Mouse (Mus musculus): ENCODE data around the gene Mipol1. TPM values are rescaled to one million over a fixed set of nuclear protein-coding genes. Genes with fewer than 3 reads are reported as not detected.

The Mipol1 gene
- polyA plus RNA-seq (2014; fragmentation: Nextera tagmentation; extraction: Ambion mirVana), result 5.8 and 6.2 TPM in 2 replicates

- Histone ChIP-seq H3K4me1 (ENCODE audit: control insufficient read depth, insufficient read depth, low read length) (peaks cover 5% of the 10 kb centered on the region; the same call in 1 of the 2 replicates), H3K27me3 (ENCODE audit: control insufficient read depth, insufficient read depth, low read length) (no peaks in the 10 kb centered on the region), H3K4me3 (ENCODE audit: low read depth, low read length) (peak within 1 kb of the TSS; percentile 76), H3K9me3 (ENCODE audit: control insufficient read depth, low read length) (no peaks in the 10 kb centered on the region), H3K9ac (ENCODE audit: low read length) (peak within 1 kb of the TSS; percentile 91), H3K27ac (ENCODE audit: low read depth, low read length) (peak within 1 kb of the TSS; percentile 76), H3K4me2 (ENCODE audit: low read depth) (peak within 1 kb of the TSS; percentile 63), H3K36me3 (ENCODE audit: control insufficient read depth, insufficient read depth, low read length) (no peaks in the 10 kb centered on the region)
- 1% methylated on average over 50 of the region's 58 CpGs for WGBS
- ATAC-seq (ENCODE audit: insufficient read depth, low FRiP score, low TSS enrichment) (peak; percentile 95), DNase-seq (ENCODE audit: low spot score) (peak; percentile 97)
Observed at GRCm38 (mm10) chr12:57230192-57230706, at the start of gene Mipol1, which contains the start of gene Prps1l3. Gene Mipol1 (plus strand): TSS chr12:57230427. Gene Prps1l3 (plus strand): TSS chr12:57230412.

GRCm38 (mm10) chr12:57184401-57185147 is 45.7 kb upstream of the Mipol1 start:
- Histone ChIP-seq H3K4me3 (ENCODE audit: low read depth, low read length) (no peak overlapping the region), H3K4me1 (ENCODE audit: control insufficient read depth, insufficient read depth, low read length) (peaks cover 3% of the 10 kb centered on the region; the same call in 1 of the 2 replicates), H3K4me2 (ENCODE audit: low read depth) (no peak overlapping the region), H3K36me3 (ENCODE audit: control insufficient read depth, insufficient read depth, low read length) (no peaks in the 10 kb centered on the region), H3K9ac (ENCODE audit: low read length) (no peak overlapping the region), H3K27me3 (ENCODE audit: control insufficient read depth, insufficient read depth, low read length) (no peaks in the 10 kb centered on the region), H3K27ac (ENCODE audit: low read depth, low read length) (no peak overlapping the region), H3K9me3 (ENCODE audit: control insufficient read depth, low read length) (no peaks in the 10 kb centered on the region)
- DNase-seq (ENCODE audit: low spot score), result no peak
- no peak for ATAC-seq (ENCODE audit: insufficient read depth, low FRiP score, low TSS enrichment)
- WGBS, result 68% methylated on average over 2 of the region's 2 CpGs

- WGBS, result 0% methylated on average over 1 of the region's 1 CpGs
- H3K27ac ChIP-seq (ENCODE audit: low read depth, low read length), result no peak overlapping the region
- H3K9ac ChIP-seq (ENCODE audit: low read length), result no peak overlapping the region
- H3K4me2 ChIP-seq (ENCODE audit: low read depth), result no peak overlapping the region
- H3K36me3 ChIP-seq (ENCODE audit: control insufficient read depth, insufficient read depth, low read length), result no peaks in the 10 kb centered on the region
- DNase-seq (ENCODE audit: low spot score) (no peak), ATAC-seq (ENCODE audit: insufficient read depth, low FRiP score, low TSS enrichment) (no peak)
- H3K4me1 ChIP-seq (ENCODE audit: control insufficient read depth, insufficient read depth, low read length), result no peaks in the 10 kb centered on the region
- H3K9me3 ChIP-seq (ENCODE audit: control insufficient read depth, low read length), result no peaks in the 10 kb centered on the region
- H3K27me3 ChIP-seq (ENCODE audit: control insufficient read depth, insufficient read depth, low read length), result no peaks in the 10 kb centered on the region
- H3K4me3 ChIP-seq (ENCODE audit: low read depth, low read length), result no peak overlapping the region
Observed at GRCm38 (mm10) chr12:57185475-57185874, 44.8 kb upstream of the Mipol1 start.

- Histone ChIP-seq H3K27me3 (ENCODE audit: control insufficient read depth, insufficient read depth, low read length) (no peaks in the 10 kb centered on the region), H3K4me3 (ENCODE audit: low read depth, low read length) (no peak overlapping the region), H3K9ac (ENCODE audit: low read length) (no peak overlapping the region), H3K27ac (ENCODE audit: low read depth, low read length) (no peak overlapping the region), H3K36me3 (ENCODE audit: control insufficient read depth, insufficient read depth, low read length) (no peaks in the 10 kb centered on the region), H3K4me2 (ENCODE audit: low read depth) (no peak overlapping the region), H3K4me1 (ENCODE audit: control insufficient read depth, insufficient read depth, low read length) (no peaks in the 10 kb centered on the region), H3K9me3 (ENCODE audit: control insufficient read depth, low read length) (no peaks in the 10 kb centered on the region)
- DNase-seq (ENCODE audit: low spot score) (no peak), ATAC-seq (ENCODE audit: insufficient read depth, low FRiP score, low TSS enrichment) (no peak)
- WGBS, result 77% methylated on average over 2 of the region's 2 CpGs
Observed at GRCm38 (mm10) chr12:57186126-57186525, 44.1 kb upstream of the Mipol1 start.

- Histone ChIP-seq H3K9me3 (ENCODE audit: control insufficient read depth, low read length) (no peaks in the 10 kb centered on the region), H3K27ac (ENCODE audit: low read depth, low read length) (no peak overlapping the region), H3K4me2 (ENCODE audit: low read depth) (no peak overlapping the region), H3K4me1 (ENCODE audit: control insufficient read depth, insufficient read depth, low read length) (no peaks in the 10 kb centered on the region), H3K4me3 (ENCODE audit: low read depth, low read length) (no peak overlapping the region), H3K27me3 (ENCODE audit: control insufficient read depth, insufficient read depth, low read length) (no peaks in the 10 kb centered on the region), H3K9ac (ENCODE audit: low read length) (no peak overlapping the region), H3K36me3 (ENCODE audit: control insufficient read depth, insufficient read depth, low read length) (no peaks in the 10 kb centered on the region)
- ATAC-seq (ENCODE audit: insufficient read depth, low FRiP score, low TSS enrichment) (no peak), DNase-seq (ENCODE audit: low spot score) (no peak)
- 86% methylated on average over 4 of the region's 4 CpGs for WGBS
Observed at GRCm38 (mm10) chr12:57187032-57187431, 43.2 kb upstream of the Mipol1 start.

GRCm38 (mm10) chr12:57194609-57195008 is 35.6 kb upstream of the Mipol1 start:
- Histone ChIP-seq H3K4me3 (ENCODE audit: low read depth, low read length) (no peak overlapping the region), H3K27ac (ENCODE audit: low read depth, low read length) (no peak overlapping the region), H3K36me3 (ENCODE audit: control insufficient read depth, insufficient read depth, low read length) (no peaks in the 10 kb centered on the region), H3K4me1 (ENCODE audit: control insufficient read depth, insufficient read depth, low read length) (no peaks in the 10 kb centered on the region), H3K9me3 (ENCODE audit: control insufficient read depth, low read length) (no peaks in the 10 kb centered on the region), H3K4me2 (ENCODE audit: low read depth) (no peak overlapping the region), H3K27me3 (ENCODE audit: control insufficient read depth, insufficient read depth, low read length) (no peaks in the 10 kb centered on the region), H3K9ac (ENCODE audit: low read length) (no peak overlapping the region)
- ATAC-seq (ENCODE audit: insufficient read depth, low FRiP score, low TSS enrichment), result no peak
- peak; percentile 18 for DNase-seq (ENCODE audit: low spot score)
- WGBS, result 41% methylated on average over 3 of the region's 3 CpGs

- 7% methylated on average over 8 of the region's 8 CpGs for WGBS
- H3K27ac ChIP-seq (ENCODE audit: low read depth, low read length), result no peak overlapping the region
- no peaks in the 10 kb centered on the region for H3K9me3 ChIP-seq (ENCODE audit: control insufficient read depth, low read length)
- no peaks in the 10 kb centered on the region for H3K27me3 ChIP-seq (ENCODE audit: control insufficient read depth, insufficient read depth, low read length)
- no peaks in the 10 kb centered on the region for H3K4me1 ChIP-seq (ENCODE audit: control insufficient read depth, insufficient read depth, low read length)
- peak overlapping the region; percentile 75 for H3K4me2 ChIP-seq (ENCODE audit: low read depth)
- ATAC-seq (ENCODE audit: insufficient read depth, low FRiP score, low TSS enrichment), result no peak
- H3K4me3 ChIP-seq (ENCODE audit: low read depth, low read length), result peak overlapping the region; percentile 51
- DNase-seq (ENCODE audit: low spot score), result no peak
- H3K9ac ChIP-seq (ENCODE audit: low read length), result peak overlapping the region; percentile 50
- no peaks in the 10 kb centered on the region for H3K36me3 ChIP-seq (ENCODE audit: control insufficient read depth, insufficient read depth, low read length)
Observed at GRCm38 (mm10) chr12:57196286-57196607, 34.0 kb upstream of the Mipol1 start.

GRCm38 (mm10) chr12:57196608-57197362 is 33.4 kb upstream of the Mipol1 start:
- no peak overlapping the region for H3K27ac ChIP-seq (ENCODE audit: low read depth, low read length)
- no peaks in the 10 kb centered on the region for H3K4me1 ChIP-seq (ENCODE audit: control insufficient read depth, insufficient read depth, low read length)
- peak overlapping the region; percentile 51 for H3K4me3 ChIP-seq (ENCODE audit: low read depth, low read length)
- H3K4me2 ChIP-seq (ENCODE audit: low read depth), result peak overlapping the region; percentile 75
- H3K36me3 ChIP-seq (ENCODE audit: control insufficient read depth, insufficient read depth, low read length), result no peaks in the 10 kb centered on the region
- no peaks in the 10 kb centered on the region for H3K9me3 ChIP-seq (ENCODE audit: control insufficient read depth, low read length)
- ATAC-seq (ENCODE audit: insufficient read depth, low FRiP score, low TSS enrichment) (peak; percentile 49), DNase-seq (ENCODE audit: low spot score) (peak; percentile 55)
- H3K9ac ChIP-seq (ENCODE audit: low read length), result peak overlapping the region; percentile 50
- H3K27me3 ChIP-seq (ENCODE audit: control insufficient read depth, insufficient read depth, low read length), result no peaks in the 10 kb centered on the region
- under 1% methylated on average over 59 of the region's 59 CpGs for WGBS
